Mouse (Mus musculus) neural tube, embryonic 13.5 days (tissue): ENCODE data around the gene Ccdc103. TPM values are rescaled to one million over a fixed set of nuclear protein-coding genes. Genes with fewer than 3 reads are reported as not detected.

Source experiments
- ATAC-seq: fragments of 200-750 bp; cut with Nextera tagmentation; 2 replicates; pipeline ENCODE4 v1.8.0; 2017; ENCODE audit warnings: low read depth, mild to moderate bottlenecking, moderate TSS enrichment, moderate library complexity
- H3K27ac ChIP-seq: fragments of 300-500 bp; sonication (generic); replicated peaks from 2 replicates; pipeline ENCODE4 v1.5.1; 2015; ENCODE audit warnings: moderate library complexity, mild to moderate bottlenecking, inconsistent platforms
- H3K27me3 ChIP-seq: fragments of 300-500 bp; sonication (generic); 2 replicates; pipeline ENCODE4 v1.6.1; 2015; ENCODE audit warnings: mild to moderate bottlenecking, inconsistent platforms
- H3K36me3 ChIP-seq: fragments of 300-500 bp; sonication (generic); 2 replicates; pipeline ENCODE4 v1.6.1; 2015; ENCODE audit warnings: mild to moderate bottlenecking, inconsistent platforms
- H3K4me1 ChIP-seq: fragments of 300-500 bp; sonication (generic); replicated peaks from 2 replicates; pipeline ENCODE4 v1.6.1; 2015; ENCODE audit warnings: inconsistent platforms
- H3K4me2 ChIP-seq: fragments of 300-500 bp; sonication (generic); 2 replicates; pipeline ENCODE4 v1.6.1; 2015; ENCODE audit warnings: inconsistent platforms, mild to moderate bottlenecking, moderate library complexity
- H3K4me3 ChIP-seq: fragments of 300-500 bp; sonication (generic); 2 replicates; pipeline ENCODE4 v1.5.1; 2015; ENCODE audit warnings: mild to moderate bottlenecking, inconsistent platforms
- H3K9ac ChIP-seq: fragments of 300-500 bp; sonication (generic); 2 replicates; pipeline ENCODE4 v1.6.1; 2015; ENCODE audit warnings: moderate library complexity, mild to moderate bottlenecking, inconsistent platforms
- H3K9me3 ChIP-seq: fragments of 300-500 bp; sonication (generic); 2 replicates; pipeline ENCODE4 v1.6.1; 2016; ENCODE audit warnings: inconsistent platforms
- WGBS: fragments of 180-500 bp; shearing (Covaris S2); methylation state at CpG from one replicate; pipeline ENCODE4 v1.1.7; 2015; 5-methylcytosine and 5-hydroxymethylcytosine counted together
- polyA plus RNA-seq: library from polyadenylated mRNA; unstranded; fragments of >200 nt; fragmentation: Nextera tagmentation; extraction: Ambion mirVana; gene quantifications from 2 replicates; pipeline ENCODE4 v1.2.1, GENCODE M21; 2015

The Ccdc103 gene
- polyA plus RNA-seq, 1 experiment from 2014 or later, result 0.89 TPM

- peaks cover 89% of the 10 kb centered on the region for H3K27me3 ChIP-seq
- no peak overlapping the region for H3K4me2 ChIP-seq
- H3K9ac ChIP-seq, result no peak overlapping the region
- H3K4me3 ChIP-seq, result no peak overlapping the region
- no peak for ATAC-seq
- WGBS, result 84% methylated on average over 4 of the region's 4 CpGs
- no peaks in the 10 kb centered on the region for H3K36me3 ChIP-seq
- H3K4me1 ChIP-seq, result peaks cover 11% of the 10 kb centered on the region
- H3K9me3 ChIP-seq, result no peaks in the 10 kb centered on the region
- H3K27ac ChIP-seq, result no peak overlapping the region
Measured at GRCm38 (mm10) chr11:102894716-102895115, 13.7 kb downstream of the Ccdc103 start.

GRCm38 (mm10) chr11:102895779-102896178 is 14.8 kb downstream of the Ccdc103 start:
- H3K4me3 ChIP-seq, result no peak overlapping the region
- H3K4me2 ChIP-seq, result no peak overlapping the region
- peaks cover 94% of the 10 kb centered on the region for H3K27me3 ChIP-seq
- 79% methylated on average over 9 of the region's 9 CpGs for WGBS
- no peak for ATAC-seq
- H3K4me1 ChIP-seq, result peaks cover 7% of the 10 kb centered on the region
- H3K9ac ChIP-seq, result no peak overlapping the region
- no peaks in the 10 kb centered on the region for H3K36me3 ChIP-seq
- no peaks in the 10 kb centered on the region for H3K9me3 ChIP-seq
- H3K27ac ChIP-seq, result no peak overlapping the region

- H3K4me3 ChIP-seq, result no peak overlapping the region
- no peak overlapping the region for H3K9ac ChIP-seq
- peaks cover 7% of the 10 kb centered on the region for H3K4me1 ChIP-seq
- no peaks in the 10 kb centered on the region for H3K36me3 ChIP-seq
- no peak overlapping the region for H3K4me2 ChIP-seq
- H3K9me3 ChIP-seq, result no peaks in the 10 kb centered on the region
- peaks cover 87% of the 10 kb centered on the region for H3K27me3 ChIP-seq
- ATAC-seq, result no peak
- no peak overlapping the region for H3K27ac ChIP-seq
- 78% methylated on average over 20 of the region's 20 CpGs for WGBS
Measured at GRCm38 (mm10) chr11:102896641-102897040, 15.6 kb downstream of the Ccdc103 start.

GRCm38 (mm10) chr11:102898408-102898807 is 17.4 kb downstream of the Ccdc103 start:
- 65% methylated on average over 9 of the region's 9 CpGs for WGBS
- Histone ChIP-seq H3K27me3 (peaks cover 77% of the 10 kb centered on the region), H3K9me3 (no peaks in the 10 kb centered on the region), H3K36me3 (no peaks in the 10 kb centered on the region), H3K27ac (no peak overlapping the region), H3K4me3 (no peak overlapping the region), H3K4me2 (no peak overlapping the region), H3K4me1 (peaks cover under 1% of the 10 kb centered on the region), H3K9ac (no peak overlapping the region)
- peak; percentile 55; the same call in 1 of the 2 replicates for ATAC-seq

GRCm38 (mm10) chr11:102900763-102901162 is 19.8 kb downstream of the Ccdc103 start, which contains the start of gene Gfap:
TSS of gene Gfap (minus strand) at chr11:102900912.
- Histone ChIP-seq H3K4me3 (no peak within 1 kb of the TSS), H3K4me2 (no peak within 1 kb of the TSS), H3K27ac (no peak within 1 kb of the TSS), H3K9ac (no peak within 1 kb of the TSS), H3K4me1 (peaks cover 12% of the 10 kb centered on the region), H3K9me3 (no peaks in the 10 kb centered on the region), H3K36me3 (no peaks in the 10 kb centered on the region), H3K27me3 (peaks cover 54% of the 10 kb centered on the region)
- peak; percentile 33; the same call in 1 of the 2 replicates for ATAC-seq
- WGBS, result 14% methylated on average over 7 of the region's 7 CpGs

GRCm38 (mm10) chr11:102901199-102901598 is 20.2 kb downstream of the Ccdc103 start:
- Histone ChIP-seq H3K9ac (no peak overlapping the region), H3K4me1 (peaks cover 12% of the 10 kb centered on the region), H3K27ac (no peak overlapping the region), H3K27me3 (peaks cover 49% of the 10 kb centered on the region), H3K9me3 (no peaks in the 10 kb centered on the region), H3K4me2 (no peak overlapping the region), H3K36me3 (no peaks in the 10 kb centered on the region), H3K4me3 (no peak overlapping the region)
- no peak for ATAC-seq
- 71% methylated on average over 4 of the region's 4 CpGs for WGBS

- no peak overlapping the region for H3K9ac ChIP-seq
- peaks cover 12% of the 10 kb centered on the region for H3K4me1 ChIP-seq
- no peak for ATAC-seq
- peaks cover 4% of the 10 kb centered on the region; the same call in 1 of the 2 replicates for H3K36me3 ChIP-seq
- H3K9me3 ChIP-seq, result no peaks in the 10 kb centered on the region
- H3K27ac ChIP-seq, result no peak overlapping the region
- WGBS, result 87% methylated on average over 5 of the region's 5 CpGs
- H3K4me2 ChIP-seq, result no peak overlapping the region
- H3K27me3 ChIP-seq, result peaks cover 40% of the 10 kb centered on the region
- H3K4me3 ChIP-seq, result no peak overlapping the region
Measured at GRCm38 (mm10) chr11:102902107-102902506, 21.1 kb downstream of the Ccdc103 start.

GRCm38 (mm10) chr11:102903654-102904053 is 22.6 kb downstream of the Ccdc103 start:
- Histone ChIP-seq H3K4me1 (peaks cover 12% of the 10 kb centered on the region), H3K9me3 (no peaks in the 10 kb centered on the region), H3K36me3 (peaks cover 15% of the 10 kb centered on the region), H3K27ac (no peak overlapping the region), H3K27me3 (peaks cover 26% of the 10 kb centered on the region), H3K4me2 (no peak overlapping the region), H3K4me3 (no peak overlapping the region), H3K9ac (no peak overlapping the region)
- 69% methylated on average over 7 of the region's 7 CpGs for WGBS
- ATAC-seq, result no peak

GRCm38 (mm10) chr11:102911376-102911775 is 30.4 kb downstream of the Ccdc103 start:
- no peak for ATAC-seq

GRCm38 (mm10) chr11:102915380-102915779 is 34.4 kb downstream of the Ccdc103 start:
- Histone ChIP-seq H3K9ac (no peak overlapping the region), H3K36me3 (peaks cover 9% of the 10 kb centered on the region; the same call in 1 of the 2 replicates), H3K27ac (no peak overlapping the region), H3K27me3 (no peaks in the 10 kb centered on the region), H3K4me3 (no peak overlapping the region), H3K4me1 (no peaks in the 10 kb centered on the region), H3K4me2 (no peak overlapping the region), H3K9me3 (no peaks in the 10 kb centered on the region)
- ATAC-seq, result no peak
- 88% methylated on average over 9 of the region's 9 CpGs for WGBS

More at GRCm38 (mm10) chr11:102911376-102911775, 30.4 kb downstream of the Ccdc103 start:
- Histone ChIP-seq H3K4me3 (no peak overlapping the region), H3K27me3 (no peaks in the 10 kb centered on the region), H3K9ac (no peak overlapping the region), H3K4me1 (no peaks in the 10 kb centered on the region), H3K27ac (no peak overlapping the region), H3K4me2 (no peak overlapping the region), H3K36me3 (peaks cover 29% of the 10 kb centered on the region), H3K9me3 (no peaks in the 10 kb centered on the region)
- WGBS, result 62% methylated on average over 7 of the region's 7 CpGs

GRCm38 (mm10) chr11:102918077-102918476 is 37.1 kb downstream of the Ccdc103 start:
- WGBS, result 56% methylated on average over 4 of the region's 4 CpGs
- H3K4me3 ChIP-seq, result no peak overlapping the region

GRCm38 (mm10) chr11:102921491-102921890 is 40.5 kb downstream of the Ccdc103 start:
- H3K9me3 ChIP-seq, result no peaks in the 10 kb centered on the region
- no peak overlapping the region for H3K9ac ChIP-seq
- H3K36me3 ChIP-seq, result no peaks in the 10 kb centered on the region
- 70% methylated on average over 6 of the region's 6 CpGs for WGBS
- no peak overlapping the region for H3K4me3 ChIP-seq
- no peak overlapping the region for H3K4me2 ChIP-seq
- no peak for ATAC-seq
- peaks cover 36% of the 10 kb centered on the region for H3K4me1 ChIP-seq
- no peaks in the 10 kb centered on the region for H3K27me3 ChIP-seq
- H3K27ac ChIP-seq, result no peak overlapping the region

More at GRCm38 (mm10) chr11:102918077-102918476, 37.1 kb downstream of the Ccdc103 start:
- Histone ChIP-seq H3K36me3 (peaks cover 9% of the 10 kb centered on the region; the same call in 1 of the 2 replicates), H3K9ac (no peak overlapping the region), H3K4me2 (no peak overlapping the region), H3K4me1 (peaks cover 23% of the 10 kb centered on the region), H3K27ac (no peak overlapping the region), H3K9me3 (no peaks in the 10 kb centered on the region), H3K27me3 (no peaks in the 10 kb centered on the region)
- ATAC-seq, result no peak
